Mouse (Mus musculus): ENCODE results near the gene Hinfp. TPM values are rescaled to one million over a fixed set of nuclear protein-coding genes. Genes with fewer than 3 reads are reported as not detected.

The Hinfp gene
- 10 to 100 TPM; 23.4 to 31.4 TPM for total RNA-seq (2023)

DNA sequence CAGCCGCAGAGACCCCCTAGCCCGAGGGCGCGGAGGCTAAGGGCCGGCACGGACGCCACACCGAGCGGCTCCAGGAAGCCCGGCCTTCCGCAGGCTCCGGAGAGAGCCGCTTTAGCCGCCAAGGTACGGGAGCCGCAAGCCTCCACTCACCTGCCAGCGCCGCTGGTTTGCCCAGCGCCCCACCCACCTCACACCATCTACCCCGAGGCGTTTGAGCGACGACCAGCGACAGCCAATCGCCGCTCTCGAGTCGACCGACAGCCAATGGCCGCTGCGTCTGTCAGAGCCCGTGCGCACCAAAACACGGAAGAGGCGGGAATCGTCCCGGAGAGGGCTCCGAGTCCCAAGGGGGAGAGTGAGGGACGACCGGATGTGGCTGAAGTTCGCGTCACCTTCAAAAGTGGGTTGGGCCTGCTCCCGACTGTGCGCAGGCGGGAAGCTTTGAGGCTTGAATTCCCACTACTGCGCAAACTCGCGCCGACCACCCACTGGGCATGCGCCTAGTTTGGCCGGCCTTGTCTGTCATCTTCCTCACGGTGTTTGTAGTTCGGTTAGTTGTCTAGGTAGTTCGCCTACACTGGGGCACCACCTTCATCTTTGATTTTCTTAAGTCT, at the start of gene Hinfp:
Gene Hinfp (minus strand): TSS at position 206 of the 614 bp plus-strand sequence.

GRCm38 (mm10) chr9:44343781-44344421, 38.4 kb upstream of the Hinfp start, which contains the start of gene Hmbs:
TSS of gene Hmbs (minus strand) at chr9:44344228.

DNA sequence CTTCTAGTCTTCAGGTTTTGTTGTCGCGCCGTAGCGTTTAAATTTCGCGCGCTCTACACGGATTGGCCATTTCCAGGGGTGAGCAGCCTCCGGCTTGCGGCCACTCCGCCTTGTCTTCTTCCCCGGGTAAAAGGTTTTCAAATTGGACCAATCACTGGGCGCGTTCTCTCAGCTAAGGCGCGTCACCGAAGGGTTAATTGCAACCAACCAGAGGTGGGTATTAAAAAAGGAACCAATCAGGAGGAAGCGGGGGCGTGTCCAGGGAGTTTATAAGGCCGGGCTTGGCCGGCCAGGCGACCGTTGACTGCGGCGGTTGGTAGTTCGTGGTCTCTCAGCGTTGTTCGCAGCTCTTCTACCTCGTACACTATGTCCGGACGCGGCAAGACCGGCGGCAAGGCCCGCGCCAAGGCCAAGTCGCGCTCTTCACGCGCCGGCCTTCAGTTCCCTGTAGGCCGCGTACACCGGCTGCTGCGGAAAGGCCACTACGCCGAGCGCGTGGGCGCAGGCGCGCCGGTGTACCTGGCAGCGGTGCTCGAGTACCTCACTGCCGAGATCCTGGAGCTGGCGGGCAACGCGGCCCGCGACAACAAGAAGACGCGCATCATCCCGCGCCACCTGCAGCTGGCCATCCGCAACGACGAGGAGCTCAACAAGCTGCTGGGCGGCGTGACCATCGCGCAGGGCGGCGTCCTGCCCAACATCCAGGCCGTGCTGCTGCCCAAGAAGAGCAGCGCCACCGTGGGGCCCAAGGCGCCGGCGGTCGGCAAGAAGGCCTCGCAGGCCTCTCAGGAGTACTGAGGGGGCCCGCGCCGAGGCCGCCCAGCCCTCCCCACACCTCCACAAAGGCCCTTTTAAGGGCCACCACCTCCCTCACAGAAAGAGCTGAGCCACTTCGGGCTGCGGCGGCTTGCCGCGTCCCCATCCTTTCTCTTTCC, 29.2 kb upstream of the Hinfp start, which contains the start of gene H2afx:
Gene H2afx (plus strand): TSS at position 299 of the 935 bp plus-strand sequence.

DNA sequence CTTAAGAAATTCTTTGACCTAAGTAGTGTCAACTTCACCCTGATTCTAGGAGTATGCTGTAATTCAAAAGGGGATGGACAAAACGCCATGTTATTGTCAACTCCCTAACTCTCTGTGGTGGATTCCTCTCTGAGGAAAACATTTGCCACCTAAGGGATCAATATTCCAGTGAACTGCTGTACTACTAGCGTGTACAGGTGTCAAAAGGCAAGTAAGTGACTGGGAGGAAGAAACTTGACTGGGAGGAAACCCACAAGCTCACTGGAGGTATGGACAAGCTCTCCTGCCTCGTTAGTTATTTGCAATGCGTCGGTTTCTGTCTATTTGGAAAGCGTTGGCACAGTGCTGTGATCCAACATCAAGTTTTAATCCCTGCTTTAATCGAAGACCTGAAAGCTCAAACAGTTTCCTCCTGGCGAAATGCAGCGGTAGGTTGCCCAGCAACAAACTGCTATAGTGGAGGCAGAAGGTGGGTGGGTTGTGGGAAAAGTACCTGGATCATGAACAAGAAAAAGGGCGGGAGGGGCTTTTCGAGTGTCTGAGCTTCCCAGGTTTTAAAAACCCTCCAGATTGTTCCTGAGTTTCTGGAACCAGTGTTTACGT, 20.4 kb upstream of the Hinfp start, which contains the start of gene Dpagt1:
Gene Dpagt1 (plus strand): TSS at position 252 of the 603 bp plus-strand sequence.

DNA sequence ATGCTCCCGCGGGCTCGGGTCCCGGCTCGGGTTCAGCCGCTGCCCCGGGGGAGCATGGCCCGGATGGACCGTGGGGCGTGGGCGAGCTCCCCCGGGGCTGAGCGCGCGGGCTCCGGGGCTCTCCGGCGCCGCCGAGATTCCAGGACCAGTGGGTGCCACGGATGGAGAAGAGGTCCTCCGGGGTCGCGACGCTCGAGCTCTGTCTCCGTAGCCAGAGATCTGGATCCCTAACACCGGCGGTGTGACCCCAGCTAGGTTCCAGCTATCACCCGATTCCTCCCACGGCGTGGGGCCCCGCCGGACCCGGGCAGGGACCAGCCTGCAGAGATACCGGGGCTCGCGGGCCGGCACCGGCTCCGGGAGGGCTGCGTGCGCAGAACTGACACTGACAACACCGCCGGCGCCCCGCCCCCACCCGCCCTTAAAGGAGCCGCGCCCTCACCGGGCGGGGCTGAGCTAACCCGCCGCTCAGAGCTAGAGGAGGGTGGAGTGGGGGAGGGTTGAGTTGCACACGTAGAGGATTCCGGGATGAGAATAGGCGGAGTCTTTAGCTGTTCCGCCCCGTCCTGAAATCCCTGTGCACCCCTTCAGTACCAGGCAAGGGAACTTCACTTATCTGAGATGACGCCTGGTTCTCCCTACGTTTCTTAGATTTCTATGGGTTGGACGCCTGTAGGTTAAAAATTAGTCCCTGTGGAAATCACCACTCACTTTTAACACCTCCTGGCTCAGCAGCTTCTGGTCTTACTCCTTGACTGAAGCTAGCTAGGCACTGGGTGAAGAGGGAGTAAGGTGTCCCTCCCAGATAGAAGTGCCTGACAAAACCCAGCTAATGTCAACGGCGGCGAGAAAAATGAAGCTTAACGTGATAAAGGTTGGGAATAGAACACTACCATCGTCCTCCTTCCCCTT, 14.7 kb upstream of the Hinfp start, which contains the start of gene C2cd2l:
Gene C2cd2l (minus strand): TSS at position 399 of the 912 bp plus-strand sequence.

DNA sequence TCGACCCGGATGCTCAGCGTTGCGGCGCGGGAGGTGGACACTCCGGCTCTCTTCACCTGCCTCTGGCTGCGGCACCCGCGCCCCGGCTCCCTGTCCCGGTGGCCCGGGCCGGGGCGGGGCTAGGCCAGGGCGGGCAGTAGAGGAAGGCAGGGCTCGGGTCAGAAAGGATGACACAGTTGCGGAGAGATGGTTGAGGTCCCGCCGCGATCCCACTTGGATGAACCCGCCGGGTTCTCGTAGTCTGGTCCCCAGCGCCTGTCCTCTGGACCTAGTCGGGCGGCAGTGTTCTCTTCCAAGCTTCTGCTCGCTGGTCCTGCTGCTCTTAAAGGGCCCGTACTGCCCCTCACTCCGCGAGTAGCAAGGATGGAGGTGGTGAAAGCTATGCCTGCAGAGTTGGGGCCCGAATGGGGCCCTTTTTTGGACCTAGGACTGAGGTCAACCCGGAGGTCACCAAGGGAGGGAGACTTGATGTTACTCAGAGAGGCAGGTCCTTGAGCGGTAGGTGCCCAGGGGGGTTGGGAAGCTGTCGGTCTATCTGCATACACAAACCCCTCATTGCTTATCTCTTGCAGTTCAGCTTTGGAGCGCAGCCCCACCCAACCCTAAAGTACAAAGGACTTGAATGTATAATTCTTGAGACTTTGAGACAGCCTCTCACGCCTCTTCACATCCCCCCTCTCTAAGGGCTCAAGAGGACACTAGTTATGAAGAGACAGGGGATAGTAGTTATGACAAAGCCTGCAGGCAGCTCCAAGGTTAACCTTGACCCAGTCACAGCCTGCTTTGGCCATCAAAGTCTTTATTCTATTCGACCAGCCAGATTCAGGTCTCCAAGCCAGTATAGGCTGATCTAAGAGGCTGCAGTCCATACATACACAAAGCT, 17.2 kb downstream of the Hinfp start, which contains the start of gene Abcg4:
Gene Abcg4 (minus strand): TSS at position 540 of the 883 bp plus-strand sequence.

GRCm38 (mm10) chr9:44268432-44268831, 37.0 kb downstream of the Hinfp start, which contains the start of gene Nlrx1:
TSS of gene Nlrx1 (minus strand) at chr9:44268599.

GRCm38 (mm10) chr9:44251314-44251713, 54.2 kb downstream of the Hinfp start, which contains the start of gene Pdzd3:
TSS of gene Pdzd3 (minus strand) at chr9:44251471.

Other genes with a start within 250 kb of the Hinfp start
- gene Usp2, start 238.7 kb downstream of the Hinfp start, total RNA-seq (2023) = 1 to 10 TPM; 5.0 to 6.8 TPM
- under 1 TPM; 0.20 to 0.40 TPM for gene Mfrp, start 203.9 kb downstream of the Hinfp start, total RNA-seq (2023)
- gene C1qtnf5, start 198.4 kb downstream of the Hinfp start, total RNA-seq (2023) = not detected
- gene Gm49380, start 192.2 kb downstream of the Hinfp start, total RNA-seq (2023) = not detected
- gene Rnf26, start 192.2 kb downstream of the Hinfp start, total RNA-seq (2023) = 10 to 100 TPM; 38.7 to 39.3 TPM
- gene Mcam, start 171.2 kb downstream of the Hinfp start, total RNA-seq (2023) = 1 to 10 TPM; 3.6 to 3.7 TPM
- gene Cbl, start 71.6 kb downstream of the Hinfp start, total RNA-seq (2023) = 100 to 1,000 TPM; 197 to 219 TPM
- not detected for gene Ccdc153, start 65.0 kb downstream of the Hinfp start, total RNA-seq (2023)
- 1 to 10 TPM; 1.9 to 2.4 TPM for gene Pdzd3, start 54.2 kb downstream of the Hinfp start, total RNA-seq (2023)
- gene Nlrx1, start 37.1 kb downstream of the Hinfp start, total RNA-seq (2023) = 10 to 100 TPM; 62.6 to 64.4 TPM
- gene Abcg4, start 17.1 kb downstream of the Hinfp start, total RNA-seq (2023) = 10 to 100 TPM; 11.0 to 18.8 TPM
- gene C2cd2l, start 14.6 kb upstream of the Hinfp start, total RNA-seq (2023) = 10 to 100 TPM; 17.8 to 22.2 TPM
- 10 to 100 TPM; 17.1 to 17.2 TPM for gene Dpagt1, start 20.3 kb upstream of the Hinfp start, total RNA-seq (2023)
- 100 to 1,000 TPM; 314 to 338 TPM for gene H2afx, start 29.0 kb upstream of the Hinfp start, total RNA-seq (2023)
- gene Hmbs, start 38.6 kb upstream of the Hinfp start, total RNA-seq (2023) = 100 to 1,000 TPM in 1 of 2 experiments, 10 to 100 TPM in 1; 82.1 to 130 TPM
- gene Vps11, start 56.0 kb upstream of the Hinfp start, total RNA-seq (2023) = 10 to 100 TPM; 31.9 to 32.4 TPM
- gene Hyou1, start 73.8 kb upstream of the Hinfp start, total RNA-seq (2023) = 10 to 100 TPM; 53.9 to 60.6 TPM
- 10 to 100 TPM; 10.2 to 13.4 TPM for gene Slc37a4, start 91.2 kb upstream of the Hinfp start, total RNA-seq (2023)
- 1,000 to 10,000 TPM; 1,077 to 1,135 TPM for gene Rps25, start 101.5 kb upstream of the Hinfp start, total RNA-seq (2023)
- gene Trappc4, start 101.9 kb upstream of the Hinfp start, total RNA-seq (2023) = 10 to 100 TPM; 46.4 to 47.3 TPM
- gene Ccdc84, start 112.9 kb upstream of the Hinfp start, total RNA-seq (2023) = 10 to 100 TPM; 26.4 to 27.0 TPM
- not detected for gene Foxr1, start 135.5 kb upstream of the Hinfp start, total RNA-seq (2023)
- gene Upk2, start 149.3 kb upstream of the Hinfp start, total RNA-seq (2023) = not detected
- gene Bcl9l, start 177.2 kb upstream of the Hinfp start, total RNA-seq (2023) = 1 to 10 TPM; 8.0 to 9.3 TPM

Measured in neutrophil, adult 83 days (primary cell).